Mouse (Mus musculus): ENCODE results near the gene Metap1. TPM values are rescaled to one million over a fixed set of nuclear protein-coding genes. Genes with fewer than 3 reads are reported as not detected.
A peak's percentile ranks its signal among the peaks of the same experiment; 100 is the strongest.

The Metap1 gene
- polyA plus RNA-seq, 1 experiment from 2014 or later, result 54.2 TPM

DNA sequence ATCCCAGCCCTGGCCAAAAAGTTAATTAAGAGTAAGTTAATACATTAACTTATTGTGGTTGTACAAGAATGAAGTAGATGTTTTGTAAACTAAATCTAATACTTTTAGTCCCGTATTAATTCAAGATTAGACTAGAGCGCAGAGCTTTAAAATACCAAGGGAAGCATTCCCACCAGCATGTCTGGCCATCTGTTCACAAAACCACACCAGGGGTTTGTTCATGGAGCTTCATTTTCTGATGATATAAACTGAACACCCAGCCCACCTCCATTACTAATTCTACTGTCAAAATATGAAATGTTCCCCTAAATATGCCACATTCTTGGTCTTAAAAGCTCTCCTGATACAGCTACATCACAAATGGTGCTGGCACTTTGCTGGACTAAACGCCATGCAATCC is 30.9 kb downstream of the Metap1 start:
- DNase-seq (ENCODE audit: low spot score), result no peak
- WGBS, result 99% methylated on average over 3 of the region's 3 CpGs
- no peak for ATAC-seq (replicated peaks; ENCODE audit: insufficient number of reproducible peaks, low FRiP score, low TSS enrichment, low read depth)
- Histone ChIP-seq H3K4me1 (ENCODE audit: control insufficient read depth, insufficient read depth, low read length) (no peaks in the 10 kb centered on the region), H3K9me3 (replicated peaks; ENCODE audit: control insufficient read depth, low read length) (no peaks in the 10 kb centered on the region), H3K4me3 (ENCODE audit: low read depth, low read length) (no peak overlapping the region), H3K9ac (replicated peaks; ENCODE audit: low read length) (no peak overlapping the region), H3K27me3 (ENCODE audit: control insufficient read depth, insufficient read depth, low read length) (no peaks in the 10 kb centered on the region), H3K36me3 (replicated peaks; ENCODE audit: control insufficient read depth, insufficient read depth, low read depth, low read length) (peaks cover 4% of the 10 kb centered on the region), H3K27ac (replicated peaks; ENCODE audit: low read depth, low read length) (no peak overlapping the region), H3K4me2 (ENCODE audit: low read depth, low read length) (no peak overlapping the region)

DNA sequence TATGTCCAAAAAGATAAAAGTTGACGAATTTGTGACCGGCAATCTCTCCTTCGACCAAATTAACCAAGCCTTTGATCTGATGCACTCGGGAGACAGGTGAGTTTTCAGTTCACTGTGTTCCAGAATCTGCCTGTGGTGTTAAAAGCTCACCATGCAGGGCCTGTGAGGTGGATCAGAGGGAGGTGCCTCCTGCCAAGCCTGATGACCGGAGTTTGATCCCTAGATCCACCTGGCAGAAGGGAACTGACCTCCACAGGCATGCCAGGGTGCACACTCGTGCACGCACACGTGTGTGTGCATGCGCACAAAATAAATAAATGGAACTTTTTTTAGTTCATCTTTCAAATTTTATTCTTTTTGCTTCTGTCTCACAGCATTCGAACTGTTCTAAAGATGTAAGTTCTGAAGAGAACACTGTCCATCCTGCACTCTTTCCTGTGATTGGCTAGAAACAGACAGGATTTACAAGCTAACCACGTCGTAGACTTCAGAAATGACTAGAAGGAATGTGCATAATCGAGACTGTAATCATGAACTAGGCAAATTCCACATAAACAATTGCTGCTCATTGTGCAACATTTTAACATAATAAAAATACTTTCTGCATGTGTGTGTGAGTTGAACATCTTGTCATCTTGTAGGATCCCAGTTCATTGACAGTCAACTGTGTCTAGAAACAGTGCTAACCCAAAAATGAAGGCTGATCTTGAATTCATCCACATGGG is 34.4 kb downstream of the Metap1 start:
- Histone ChIP-seq H3K4me2 (ENCODE audit: low read depth, low read length) (no peak overlapping the region), H3K36me3 (replicated peaks; ENCODE audit: control insufficient read depth, insufficient read depth, low read depth, low read length) (peaks cover 4% of the 10 kb centered on the region), H3K4me1 (ENCODE audit: control insufficient read depth, insufficient read depth, low read length) (no peaks in the 10 kb centered on the region), H3K27me3 (ENCODE audit: control insufficient read depth, insufficient read depth, low read length) (no peaks in the 10 kb centered on the region), H3K4me3 (ENCODE audit: low read depth, low read length) (no peak overlapping the region), H3K27ac (replicated peaks; ENCODE audit: low read depth, low read length) (no peak overlapping the region), H3K9ac (replicated peaks; ENCODE audit: low read length) (no peak overlapping the region), H3K9me3 (replicated peaks; ENCODE audit: control insufficient read depth, low read length) (no peaks in the 10 kb centered on the region)
- DNase-seq (ENCODE audit: low spot score), result no peak
- ATAC-seq (replicated peaks; ENCODE audit: insufficient number of reproducible peaks, low FRiP score, low TSS enrichment, low read depth), result no peak
- WGBS, result 90% methylated on average over 13 of the region's 13 CpGs

DNA sequence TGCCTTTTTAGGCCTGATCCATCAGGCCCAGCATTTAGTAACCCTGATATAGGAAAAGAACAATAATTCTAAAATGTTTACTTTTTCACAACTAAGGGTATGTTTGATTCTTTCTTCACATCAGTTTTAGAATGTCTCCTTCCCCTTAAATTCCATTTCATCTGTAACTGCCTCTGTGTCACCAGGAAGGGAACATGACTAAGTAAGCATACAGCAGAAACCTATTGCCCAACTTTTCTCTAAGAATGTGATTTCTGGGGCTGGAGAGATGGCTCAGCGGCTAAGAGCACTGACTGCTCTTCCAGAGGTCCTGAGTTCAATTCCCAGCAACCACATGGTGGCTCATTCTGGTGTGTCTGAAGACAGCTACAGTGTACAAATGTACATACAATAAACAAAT is 35.1 kb downstream of the Metap1 start:
- Histone ChIP-seq H3K27me3 (ENCODE audit: control insufficient read depth, insufficient read depth, low read length) (no peaks in the 10 kb centered on the region), H3K4me2 (ENCODE audit: low read depth, low read length) (no peak overlapping the region), H3K27ac (replicated peaks; ENCODE audit: low read depth, low read length) (no peak overlapping the region), H3K9me3 (replicated peaks; ENCODE audit: control insufficient read depth, low read length) (no peaks in the 10 kb centered on the region), H3K36me3 (replicated peaks; ENCODE audit: control insufficient read depth, insufficient read depth, low read depth, low read length) (peaks cover 4% of the 10 kb centered on the region), H3K9ac (replicated peaks; ENCODE audit: low read length) (no peak overlapping the region), H3K4me3 (ENCODE audit: low read depth, low read length) (no peak overlapping the region), H3K4me1 (ENCODE audit: control insufficient read depth, insufficient read depth, low read length) (no peaks in the 10 kb centered on the region)
- WGBS, result 94% methylated on average over 1 of the region's 1 CpGs
- DNase-seq (ENCODE audit: low spot score), result no peak
- no peak for ATAC-seq (replicated peaks; ENCODE audit: insufficient number of reproducible peaks, low FRiP score, low TSS enrichment, low read depth)

DNA sequence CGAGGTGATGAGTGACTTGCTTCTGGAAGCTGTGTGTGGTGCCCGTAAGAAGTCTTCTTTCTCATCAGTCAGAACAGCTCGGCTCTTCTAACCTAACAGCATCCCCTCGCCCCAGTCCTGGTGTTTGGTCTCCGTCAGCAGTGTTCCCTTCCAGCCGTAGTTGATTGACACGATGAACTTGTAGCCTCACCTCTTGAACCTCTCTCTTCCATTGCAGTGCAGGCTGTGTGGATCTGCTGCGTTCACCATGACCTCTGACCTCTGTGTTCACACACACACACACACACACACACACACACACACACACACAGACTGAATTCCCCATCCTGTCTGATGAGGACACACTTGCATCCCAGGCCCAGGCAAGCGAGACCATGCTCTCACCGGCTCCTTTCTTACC is 37.1 kb downstream of the Metap1 start:
- Histone ChIP-seq H3K27me3 (ENCODE audit: control insufficient read depth, insufficient read depth, low read length) (no peaks in the 10 kb centered on the region), H3K36me3 (replicated peaks; ENCODE audit: control insufficient read depth, insufficient read depth, low read depth, low read length) (no peaks in the 10 kb centered on the region; the same call in none of the 2 replicates), H3K9ac (replicated peaks; ENCODE audit: low read length) (no peak overlapping the region), H3K4me1 (ENCODE audit: control insufficient read depth, insufficient read depth, low read length) (no peaks in the 10 kb centered on the region), H3K4me2 (ENCODE audit: low read depth, low read length) (no peak overlapping the region), H3K4me3 (ENCODE audit: low read depth, low read length) (no peak overlapping the region), H3K9me3 (replicated peaks; ENCODE audit: control insufficient read depth, low read length) (no peaks in the 10 kb centered on the region), H3K27ac (replicated peaks; ENCODE audit: low read depth, low read length) (no peak overlapping the region)
- ATAC-seq (replicated peaks; ENCODE audit: insufficient number of reproducible peaks, low FRiP score, low TSS enrichment, low read depth), result no peak
- no peak for DNase-seq (ENCODE audit: low spot score)
- 80% methylated on average over 10 of the region's 10 CpGs for WGBS

DNA sequence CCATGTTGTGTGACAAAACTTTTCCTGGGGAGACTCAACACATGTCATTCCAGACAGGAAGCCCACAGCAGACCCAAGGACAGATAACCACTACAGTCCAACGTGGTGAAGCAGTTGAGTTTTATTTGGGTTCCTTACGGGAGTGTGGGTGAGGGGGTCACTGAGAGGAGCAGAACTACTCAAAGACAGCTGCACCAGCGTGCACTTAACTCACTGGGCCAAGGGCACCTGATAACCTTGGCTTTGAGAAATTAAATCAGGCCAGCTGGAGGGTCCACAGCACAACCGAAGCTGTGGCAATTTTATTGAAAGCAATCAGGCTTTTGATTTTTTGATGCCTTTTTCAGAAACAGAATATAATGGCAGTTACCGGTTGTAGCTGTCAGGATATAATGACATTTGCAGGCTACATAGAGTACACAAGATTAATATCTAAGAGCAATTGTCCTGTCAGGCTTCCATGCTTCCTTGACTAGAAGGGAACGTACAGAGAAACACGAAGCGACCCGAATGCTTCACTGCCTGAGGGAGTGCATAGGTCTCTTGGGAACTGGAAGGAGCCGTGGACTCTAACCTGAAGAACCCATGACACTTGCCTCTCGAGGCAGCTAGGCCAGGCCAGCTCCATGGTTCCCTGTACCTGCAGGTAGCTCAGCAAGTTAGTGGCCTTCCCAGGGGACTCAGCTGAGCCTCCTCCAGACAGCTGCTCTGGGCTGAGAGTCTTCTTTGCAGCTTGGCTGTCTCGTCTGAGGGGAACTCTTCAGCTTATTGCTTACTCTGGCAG is 41.0 kb downstream of the Metap1 start:
- DNase-seq (ENCODE audit: low spot score) (no peak), ATAC-seq (replicated peaks; ENCODE audit: insufficient number of reproducible peaks, low FRiP score, low TSS enrichment, low read depth) (no peak)
- no peak overlapping the region for H3K4me2 ChIP-seq (ENCODE audit: low read depth, low read length)
- WGBS, result 77% methylated on average over 12 of the region's 12 CpGs
- H3K4me3 ChIP-seq (ENCODE audit: low read depth, low read length), result no peak overlapping the region
- H3K9me3 ChIP-seq (replicated peaks; ENCODE audit: control insufficient read depth, low read length), result no peaks in the 10 kb centered on the region
- no peak overlapping the region for H3K27ac ChIP-seq (replicated peaks; ENCODE audit: low read depth, low read length)
- no peaks in the 10 kb centered on the region for H3K4me1 ChIP-seq (ENCODE audit: control insufficient read depth, insufficient read depth, low read length)
- H3K36me3 ChIP-seq (replicated peaks; ENCODE audit: control insufficient read depth, insufficient read depth, low read depth, low read length), result no peaks in the 10 kb centered on the region; the same call in none of the 2 replicates
- H3K9ac ChIP-seq (replicated peaks; ENCODE audit: low read length), result no peak overlapping the region
- no peaks in the 10 kb centered on the region for H3K27me3 ChIP-seq (ENCODE audit: control insufficient read depth, insufficient read depth, low read length)

DNA sequence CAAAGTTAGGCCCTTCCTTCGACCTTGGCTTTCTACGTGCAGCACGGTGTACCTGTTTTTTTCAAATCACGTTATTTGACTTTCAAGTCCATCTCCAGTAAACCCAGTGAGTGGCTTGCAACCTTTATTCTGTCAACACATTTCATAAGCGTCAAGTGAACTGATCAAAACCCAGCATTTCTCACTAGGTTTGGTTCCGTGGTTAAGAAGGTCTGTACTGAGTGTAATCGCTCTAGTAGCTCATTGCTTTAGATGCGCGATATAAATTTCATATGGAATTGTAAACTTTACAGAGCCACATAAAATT is 45.9 kb downstream of the Metap1 start:
- H3K4me1 ChIP-seq (ENCODE audit: control insufficient read depth, insufficient read depth, low read length), result no peaks in the 10 kb centered on the region

DNA sequence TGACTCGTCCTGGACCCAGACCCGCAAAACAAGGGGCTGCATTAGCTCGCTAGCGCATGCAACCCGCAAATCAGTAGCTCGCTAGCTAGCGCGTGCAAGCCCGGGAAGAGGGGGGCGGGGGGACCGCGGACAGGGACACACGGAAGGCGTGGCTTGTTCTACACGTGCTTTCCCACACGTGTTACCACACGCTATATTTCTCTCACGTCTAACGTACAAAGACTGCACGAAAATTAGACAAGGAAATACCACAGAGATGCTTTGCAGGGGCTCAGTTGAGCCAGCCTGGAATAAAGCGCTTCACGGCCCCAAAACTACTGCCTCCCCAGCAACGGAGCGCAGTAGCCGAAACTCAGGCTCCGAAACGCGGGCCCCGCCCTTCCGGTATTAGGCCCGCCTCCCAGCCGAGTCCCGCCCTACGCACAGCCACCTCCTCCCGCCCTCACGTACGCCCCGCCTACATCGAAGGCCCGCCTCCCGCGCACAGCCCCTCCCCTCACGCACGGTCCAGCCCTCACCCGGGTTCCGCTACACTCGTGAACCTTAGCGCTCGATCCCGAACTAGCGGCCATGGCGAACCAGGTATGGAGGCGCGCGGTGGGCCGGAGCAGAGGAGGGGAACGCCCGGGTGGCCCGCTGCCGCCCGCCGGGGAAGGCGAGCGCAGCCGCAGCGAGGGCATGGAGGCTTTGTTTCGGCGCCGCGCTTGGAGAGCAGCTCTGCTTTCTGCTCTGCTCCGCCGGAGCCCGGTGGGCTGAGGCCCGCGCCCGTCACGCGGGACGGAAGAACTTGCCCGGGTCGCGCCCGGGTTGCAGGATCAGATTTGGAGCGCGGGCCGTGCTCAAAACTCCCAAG is 46.5 kb downstream of the Metap1 start, which contains the start of gene Adh5:
TSS of gene Adh5 (plus strand) at position 482 of the 853 bp plus-strand sequence.
- H3K4me2 ChIP-seq (ENCODE audit: low read depth, low read length), result peak within 1 kb of the TSS; percentile 78
- ATAC-seq (replicated peaks; ENCODE audit: insufficient number of reproducible peaks, low FRiP score, low TSS enrichment, low read depth), result peak; percentile 95

More for the DNA sequence above, 45.9 kb downstream of the Metap1 start:
- no peaks in the 10 kb centered on the region for H3K9me3 ChIP-seq (replicated peaks; ENCODE audit: control insufficient read depth, low read length)
- H3K27me3 ChIP-seq (ENCODE audit: control insufficient read depth, insufficient read depth, low read length), result no peaks in the 10 kb centered on the region
- DNase-seq (ENCODE audit: low spot score) (no peak), ATAC-seq (replicated peaks; ENCODE audit: insufficient number of reproducible peaks, low FRiP score, low TSS enrichment, low read depth) (no peak)
- H3K4me2 ChIP-seq (ENCODE audit: low read depth, low read length), result peak overlapping the region; percentile 57
- peak overlapping the region; percentile 65; the same call in 1 of the 2 replicates for H3K27ac ChIP-seq (replicated peaks; ENCODE audit: low read depth, low read length)
- H3K9ac ChIP-seq (replicated peaks; ENCODE audit: low read length), result peak overlapping the region; percentile 93
- H3K4me3 ChIP-seq (ENCODE audit: low read depth, low read length), result peak overlapping the region; percentile 83
- WGBS, result 3% methylated on average over 9 of the region's 9 CpGs
- no peaks in the 10 kb centered on the region; the same call in 1 of the 2 replicates for H3K36me3 ChIP-seq (replicated peaks; ENCODE audit: control insufficient read depth, insufficient read depth, low read depth, low read length)

More for the DNA sequence above, 46.5 kb downstream of the Metap1 start, which contains the start of gene Adh5:
- Histone ChIP-seq H3K27me3 (ENCODE audit: control insufficient read depth, insufficient read depth, low read length) (no peaks in the 10 kb centered on the region), H3K4me3 (ENCODE audit: low read depth, low read length) (peak within 1 kb of the TSS; percentile 83), H3K9ac (replicated peaks; ENCODE audit: low read length) (peak within 1 kb of the TSS; percentile 93), H3K27ac (replicated peaks; ENCODE audit: low read depth, low read length) (peak within 1 kb of the TSS; percentile 70), H3K36me3 (replicated peaks; ENCODE audit: control insufficient read depth, insufficient read depth, low read depth, low read length) (no peaks in the 10 kb centered on the region; the same call in 1 of the 2 replicates), H3K4me1 (ENCODE audit: control insufficient read depth, insufficient read depth, low read length) (no peaks in the 10 kb centered on the region), H3K9me3 (replicated peaks; ENCODE audit: control insufficient read depth, low read length) (no peaks in the 10 kb centered on the region)
- peak; percentile 94 for DNase-seq (ENCODE audit: low spot score)
- WGBS, result under 1% methylated on average over 85 of the region's 86 CpGs

Measured in embryonic facial prominence, embryonic 11.5 days (tissue).